Mouse (Mus musculus) embryonic facial prominence, embryonic 13.5 days (tissue): Measurements from ENCODE around the gene Filip1l. TPM values are rescaled to one million over a fixed set of nuclear protein-coding genes. Genes with fewer than 3 reads are reported as not detected.

Experiments used
- ATAC-seq: fragments of 200-750 bp; cut with Nextera tagmentation; 2 replicates; pipeline ENCODE4 v1.8.0; 2017; ENCODE audit warnings: low read depth; ENCODE audit not compliant: insufficient number of reproducible peaks, insufficient read depth, low FRiP score, low TSS enrichment
- H3K27ac ChIP-seq: fragments of 300-500 bp; sonication (generic); 2 replicates; pipeline ENCODE4 v1.5.1; 2015; ENCODE audit warnings: moderate library complexity, mild to moderate bottlenecking, inconsistent platforms
- H3K27me3 ChIP-seq: fragments of 300-500 bp; sonication (generic); 2 replicates; pipeline ENCODE4 v1.6.1; 2015; ENCODE audit warnings: mild to moderate bottlenecking, inconsistent platforms
- H3K36me3 ChIP-seq: fragments of 300-500 bp; sonication (generic); 2 replicates; pipeline ENCODE4 v1.6.1; 2015; ENCODE audit warnings: mild to moderate bottlenecking, inconsistent platforms
- H3K4me1 ChIP-seq: fragments of 300-500 bp; sonication (generic); 2 replicates; pipeline ENCODE4 v1.6.1; 2015; ENCODE audit warnings: inconsistent platforms
- H3K4me2 ChIP-seq: fragments of 300-500 bp; sonication (generic); 2 replicates; pipeline ENCODE4 v1.6.1; 2015; ENCODE audit warnings: moderate library complexity, mild to moderate bottlenecking, inconsistent platforms
- H3K4me3 ChIP-seq: fragments of 300-500 bp; sonication (generic); 2 replicates; pipeline ENCODE4 v1.5.1; 2015; ENCODE audit warnings: mild to moderate bottlenecking, inconsistent platforms
- H3K9ac ChIP-seq: fragments of 300-500 bp; sonication (generic); 2 replicates; pipeline ENCODE4 v1.6.1; 2015; ENCODE audit warnings: mild to moderate bottlenecking, inconsistent platforms
- H3K9me3 ChIP-seq: fragments of 300-500 bp; sonication (generic); 2 replicates; pipeline ENCODE4 v1.6.1; 2016; ENCODE audit warnings: inconsistent platforms
- WGBS: fragments of 180-500 bp; shearing (Covaris S2); methylation state at CpG from one replicate; pipeline ENCODE4 v1.1.7; 2015; ENCODE audit warnings: mixed read lengths; 5-methylcytosine and 5-hydroxymethylcytosine counted together
- polyA plus RNA-seq: library from polyadenylated mRNA; unstranded; fragments of >200 nt; fragmentation: Nextera tagmentation; extraction: Ambion mirVana; gene quantifications from 2 replicates; pipeline ENCODE4 v1.2.1, GENCODE M21; 2015

Filip1l gene
- polyA plus RNA-seq, 1 experiment from 2014 or later, result 24.0 TPM

DNA sequence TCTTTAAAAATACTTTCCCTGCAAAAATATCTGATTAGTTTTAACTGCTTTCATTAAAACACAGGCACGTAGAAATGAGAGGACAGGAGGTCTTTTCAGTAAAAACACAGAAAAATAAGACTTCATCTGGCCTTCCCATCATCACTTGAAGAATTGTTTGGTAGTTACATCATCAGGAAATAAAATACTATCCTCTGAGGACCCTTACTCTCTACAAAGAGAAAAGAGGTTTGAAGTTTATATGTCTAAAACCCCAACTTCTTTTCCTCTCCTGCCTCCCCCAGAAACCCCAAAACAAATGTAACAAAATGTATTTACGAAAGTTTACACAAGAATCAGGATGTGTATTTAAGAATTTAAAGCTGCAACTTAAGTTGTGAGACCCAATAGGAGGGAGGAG is 195.7 kb downstream of the Filip1l start:
- peak overlapping the region; percentile 84; the same call in 1 of the 2 replicates for H3K27ac ChIP-seq

DNA sequence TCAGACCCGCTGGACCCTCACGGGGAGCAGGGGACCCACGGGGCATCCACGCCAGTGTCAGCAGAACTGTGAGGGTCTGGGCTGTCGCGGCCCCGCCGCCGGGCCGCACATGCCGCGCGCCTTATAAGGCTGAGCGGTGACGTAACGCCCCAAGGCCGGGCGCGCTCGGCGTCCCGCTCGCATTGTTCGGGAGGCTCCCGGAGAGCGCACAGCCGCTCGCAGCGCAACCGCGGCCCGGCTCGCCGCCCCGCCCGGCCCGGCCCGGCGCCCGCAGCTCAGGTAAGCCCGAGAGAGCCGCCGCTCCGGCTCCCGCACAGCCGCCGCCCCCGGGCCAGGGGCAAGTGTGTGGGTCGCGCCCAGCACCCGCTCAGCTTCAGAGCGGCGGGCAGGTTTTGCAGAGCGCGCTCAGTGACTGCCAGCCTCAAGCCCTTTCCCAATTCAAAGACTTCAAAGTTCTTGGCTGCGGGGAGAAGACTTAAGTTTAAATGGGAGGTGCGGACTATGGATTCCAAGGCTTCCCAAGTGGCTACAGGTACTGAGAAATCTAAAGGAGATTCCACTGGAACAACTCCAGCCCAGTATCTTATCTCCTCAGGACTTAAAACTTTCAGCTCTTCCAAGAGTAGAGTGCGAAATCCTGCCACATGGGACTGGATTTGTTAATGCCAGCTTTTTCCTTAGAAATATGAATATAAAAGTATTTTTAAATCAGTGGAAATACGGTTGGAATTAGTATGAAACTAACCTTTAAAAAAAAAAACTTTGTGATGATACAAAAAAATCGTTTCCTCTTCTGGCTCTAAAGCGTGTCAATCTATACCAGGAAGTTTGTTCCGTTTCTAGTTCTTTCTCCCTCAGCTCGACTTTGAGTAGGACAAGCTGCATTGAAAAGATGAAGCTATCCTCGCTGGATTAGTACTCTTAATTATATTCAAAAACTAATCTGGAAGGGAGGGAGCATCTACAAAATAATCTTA is 196.5 kb downstream of the Filip1l start:
- peak; percentile 91 for ATAC-seq
- H3K9me3 ChIP-seq, result no peaks in the 10 kb centered on the region
- peak overlapping the region; percentile 93 for H3K9ac ChIP-seq
- H3K27me3 ChIP-seq, result no peaks in the 10 kb centered on the region
- peak overlapping the region; percentile 87 for H3K4me2 ChIP-seq
- WGBS, result 1% methylated on average over 54 of the region's 64 CpGs
- H3K4me1 ChIP-seq, result peaks cover 29% of the 10 kb centered on the region
- peak overlapping the region; percentile 72 for H3K4me3 ChIP-seq
- H3K36me3 ChIP-seq, result no peaks in the 10 kb centered on the region; the same call in 1 of the 2 replicates
- H3K27ac ChIP-seq, result peak overlapping the region; percentile 84

More for the DNA sequence above, 195.7 kb downstream of the Filip1l start:
- no peaks in the 10 kb centered on the region; the same call in 1 of the 2 replicates for H3K36me3 ChIP-seq
- H3K4me3 ChIP-seq, result peak overlapping the region; percentile 72
- no peaks in the 10 kb centered on the region for H3K27me3 ChIP-seq
- ATAC-seq, result no peak
- H3K9ac ChIP-seq, result peak overlapping the region; percentile 93
- no peaks in the 10 kb centered on the region for H3K9me3 ChIP-seq
- 43% methylated on average over 2 of the region's 2 CpGs for WGBS
- H3K4me1 ChIP-seq, result peaks cover 27% of the 10 kb centered on the region
- peak overlapping the region; percentile 87 for H3K4me2 ChIP-seq

DNA sequence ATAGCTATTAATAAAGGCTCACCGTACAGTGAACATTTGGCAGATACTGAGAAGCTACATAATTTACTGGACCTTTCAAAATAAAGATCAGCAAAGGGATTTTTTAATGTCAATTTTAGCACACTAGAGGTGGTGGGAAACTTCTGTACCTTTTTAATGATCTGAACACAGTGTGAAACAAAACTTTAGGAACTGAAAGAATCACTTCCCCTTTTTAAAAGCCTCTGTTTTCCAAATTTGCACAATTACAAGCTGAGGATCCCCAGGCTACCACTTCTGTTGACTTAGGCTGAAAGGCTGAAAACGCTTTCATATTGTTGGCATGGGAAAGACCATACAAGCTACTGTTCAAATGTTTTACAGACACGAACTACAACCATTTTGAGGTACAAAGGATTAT is 197.2 kb downstream of the Filip1l start:
- Histone ChIP-seq H3K36me3 (no peaks in the 10 kb centered on the region; the same call in 1 of the 2 replicates), H3K27ac (no peak overlapping the region), H3K4me1 (peaks cover 29% of the 10 kb centered on the region; the same call in 1 of the 2 replicates), H3K9me3 (no peaks in the 10 kb centered on the region), H3K9ac (peak overlapping the region; percentile 93), H3K4me2 (peak overlapping the region; percentile 87), H3K4me3 (peak overlapping the region; percentile 72), H3K27me3 (no peaks in the 10 kb centered on the region)
- no peak for ATAC-seq
- WGBS, result 28% methylated on average over 3 of the region's 3 CpGs

DNA sequence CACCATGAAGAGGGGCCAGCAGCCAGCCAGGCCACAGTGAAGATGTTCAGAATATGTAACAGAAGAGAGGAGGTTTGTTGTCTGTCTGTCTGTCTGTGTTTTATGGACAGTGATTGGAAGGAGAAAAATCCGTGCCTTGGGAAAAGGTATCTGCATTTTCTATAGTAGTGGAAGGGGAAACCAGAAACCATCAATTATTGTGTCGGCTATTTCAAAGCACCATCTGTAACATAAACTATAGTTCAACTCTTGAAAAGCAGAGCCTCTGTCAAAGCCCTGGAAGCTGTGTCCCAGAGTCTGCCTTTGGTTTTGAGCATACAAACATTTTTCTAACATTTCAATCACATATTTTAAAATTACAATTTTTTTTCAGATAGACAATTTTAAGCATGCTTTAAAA is 197.9 kb downstream of the Filip1l start:
- Histone ChIP-seq H3K27ac (no peak overlapping the region), H3K9ac (peak overlapping the region; percentile 54; the same call in 1 of the 2 replicates), H3K4me2 (peak overlapping the region; percentile 56), H3K4me1 (peaks cover 32% of the 10 kb centered on the region; the same call in 1 of the 2 replicates), H3K36me3 (no peaks in the 10 kb centered on the region; the same call in 1 of the 2 replicates), H3K9me3 (no peaks in the 10 kb centered on the region), H3K4me3 (peak overlapping the region; percentile 33), H3K27me3 (no peaks in the 10 kb centered on the region)
- ATAC-seq, result no peak
- WGBS, result 5% methylated on average over 2 of the region's 2 CpGs

DNA sequence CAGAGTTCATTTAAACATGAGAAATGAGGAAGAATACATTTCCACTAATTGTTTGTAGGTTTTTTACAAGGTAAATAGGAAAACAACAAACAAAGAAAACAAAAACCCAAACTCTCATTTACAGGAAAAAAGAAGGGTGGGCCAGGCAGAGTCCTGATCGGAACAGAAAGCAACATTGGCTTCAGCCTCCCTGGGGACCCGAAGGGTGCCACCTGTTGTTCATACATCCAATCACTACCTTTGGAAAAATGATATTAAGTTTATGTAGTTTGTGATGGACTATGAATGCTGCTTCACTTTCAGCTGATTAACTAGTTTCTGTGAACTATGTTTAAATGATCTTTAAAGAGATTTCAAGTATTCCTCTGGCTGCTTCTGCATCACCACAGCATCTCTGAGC is 198.7 kb downstream of the Filip1l start:
- H3K27ac ChIP-seq, result no peak overlapping the region
- H3K4me1 ChIP-seq, result peaks cover 33% of the 10 kb centered on the region
- no peaks in the 10 kb centered on the region for H3K9me3 ChIP-seq
- no peak for ATAC-seq
- 71% methylated on average over 2 of the region's 2 CpGs for WGBS
- H3K9ac ChIP-seq, result no peak overlapping the region
- no peaks in the 10 kb centered on the region for H3K27me3 ChIP-seq
- no peaks in the 10 kb centered on the region; the same call in 1 of the 2 replicates for H3K36me3 ChIP-seq
- H3K4me3 ChIP-seq, result peak overlapping the region; percentile 33
- H3K4me2 ChIP-seq, result peak overlapping the region; percentile 56

DNA sequence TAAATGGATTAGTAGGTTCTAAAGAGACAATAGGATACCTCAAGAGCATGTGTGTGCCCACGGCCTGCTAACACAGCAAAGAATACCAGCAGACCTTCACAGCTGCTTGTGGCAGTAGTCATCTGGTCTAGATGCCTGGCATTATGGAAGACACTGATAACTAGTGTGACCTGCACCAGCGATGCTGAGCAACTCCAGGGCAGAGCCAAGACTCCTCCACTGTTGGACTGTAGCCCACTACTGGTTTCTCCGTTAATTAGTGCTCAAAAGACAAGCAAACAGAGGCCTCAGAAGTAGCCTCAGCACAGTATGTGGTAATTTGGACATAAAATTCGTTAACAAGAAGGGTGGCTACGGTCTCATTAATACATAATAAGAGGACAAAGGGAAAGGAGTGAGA is 199.8 kb downstream of the Filip1l start:
- Histone ChIP-seq H3K9ac (no peak overlapping the region), H3K27ac (no peak overlapping the region), H3K27me3 (no peaks in the 10 kb centered on the region), H3K9me3 (no peaks in the 10 kb centered on the region), H3K4me1 (peaks cover 33% of the 10 kb centered on the region), H3K4me3 (no peak overlapping the region), H3K36me3 (no peaks in the 10 kb centered on the region; the same call in 1 of the 2 replicates), H3K4me2 (no peak overlapping the region)
- no peak for ATAC-seq
- WGBS, result 89% methylated on average over 5 of the region's 5 CpGs

DNA sequence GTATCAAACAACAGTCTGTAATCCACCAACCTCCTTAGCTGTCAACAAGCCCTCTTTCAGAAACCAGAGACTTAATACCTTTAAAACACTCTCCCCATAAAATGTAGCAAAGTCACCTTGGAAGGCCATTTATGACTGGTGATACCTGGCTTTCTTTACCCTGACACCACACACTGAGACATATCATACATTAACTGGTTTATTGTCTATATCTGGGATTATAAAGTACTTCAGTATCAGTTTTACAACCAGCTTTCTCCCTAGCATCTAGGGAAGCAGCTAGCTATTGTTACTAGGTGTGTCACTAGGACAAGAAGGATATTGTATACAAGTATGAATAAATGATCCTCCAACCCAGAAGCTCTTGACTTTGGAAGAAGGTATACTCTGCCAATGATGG is 200.3 kb downstream of the Filip1l start:
- no peak overlapping the region for H3K9ac ChIP-seq
- no peak overlapping the region for H3K27ac ChIP-seq
- H3K36me3 ChIP-seq, result no peaks in the 10 kb centered on the region; the same call in 1 of the 2 replicates
- no peak overlapping the region; the same call in 1 of the 2 replicates for H3K4me2 ChIP-seq
- no peaks in the 10 kb centered on the region for H3K9me3 ChIP-seq
- ATAC-seq, result no peak
- no peaks in the 10 kb centered on the region for H3K27me3 ChIP-seq
- H3K4me1 ChIP-seq, result peaks cover 33% of the 10 kb centered on the region
- no peak overlapping the region for H3K4me3 ChIP-seq

DNA sequence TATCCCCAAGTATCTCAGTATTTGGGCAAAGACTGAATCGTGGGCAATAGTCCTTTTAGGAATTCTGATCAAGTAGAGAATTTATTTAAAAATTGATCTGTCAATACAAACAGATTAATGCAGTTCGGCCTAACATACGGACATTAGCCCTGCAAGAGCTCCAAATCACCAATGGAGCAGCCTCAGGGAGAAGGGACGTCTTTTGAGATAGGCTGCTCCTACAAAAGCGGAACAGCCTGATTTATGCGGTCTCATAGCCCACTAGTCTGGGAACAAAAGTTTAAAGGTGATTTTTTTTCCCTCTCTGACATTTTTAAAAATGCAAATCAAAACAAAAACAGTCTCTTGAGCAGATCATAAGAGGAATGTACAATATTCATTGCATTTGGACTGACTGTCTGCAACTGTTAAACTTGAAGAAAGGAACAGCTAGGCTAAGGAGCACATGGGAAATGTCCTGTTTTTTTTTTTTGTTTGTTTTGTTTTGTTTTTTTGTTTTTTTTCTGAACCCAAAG is 202.1 kb downstream of the Filip1l start:
- WGBS, result 71% methylated on average over 6 of the region's 6 CpGs
- Histone ChIP-seq H3K36me3 (no peaks in the 10 kb centered on the region; the same call in 1 of the 2 replicates), H3K27ac (no peak overlapping the region), H3K9ac (no peak overlapping the region), H3K9me3 (no peaks in the 10 kb centered on the region), H3K27me3 (no peaks in the 10 kb centered on the region), H3K4me1 (peaks cover 33% of the 10 kb centered on the region), H3K4me3 (no peak overlapping the region), H3K4me2 (no peak overlapping the region)
- no peak for ATAC-seq

DNA sequence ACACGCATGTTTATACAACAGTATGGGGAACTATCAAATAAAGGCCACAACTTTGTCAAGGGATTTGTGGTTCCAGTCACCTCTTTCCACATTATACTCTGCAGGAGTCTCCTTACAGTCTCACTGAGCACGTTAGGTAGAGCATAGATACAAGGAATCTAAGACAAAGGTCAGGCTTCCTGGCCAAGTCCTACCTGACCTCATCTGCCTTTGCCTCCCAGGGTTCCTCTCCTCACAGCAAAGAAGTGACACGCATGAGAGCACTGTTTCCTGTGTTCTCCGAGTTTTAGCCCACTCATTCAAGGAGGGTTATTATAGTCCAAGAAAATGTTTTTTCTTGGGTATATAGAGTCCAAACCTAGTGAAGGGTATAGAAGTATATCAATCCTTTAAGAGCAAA is 202.8 kb downstream of the Filip1l start:
- H3K9me3 ChIP-seq, result no peaks in the 10 kb centered on the region
- no peaks in the 10 kb centered on the region for H3K27me3 ChIP-seq
- H3K4me2 ChIP-seq, result no peak overlapping the region
- H3K4me3 ChIP-seq, result no peak overlapping the region
- peaks cover 32% of the 10 kb centered on the region for H3K4me1 ChIP-seq
- H3K9ac ChIP-seq, result no peak overlapping the region
- no peak for ATAC-seq
- H3K36me3 ChIP-seq, result no peaks in the 10 kb centered on the region; the same call in 1 of the 2 replicates
- H3K27ac ChIP-seq, result no peak overlapping the region
- 64% methylated on average over 4 of the region's 4 CpGs for WGBS

DNA sequence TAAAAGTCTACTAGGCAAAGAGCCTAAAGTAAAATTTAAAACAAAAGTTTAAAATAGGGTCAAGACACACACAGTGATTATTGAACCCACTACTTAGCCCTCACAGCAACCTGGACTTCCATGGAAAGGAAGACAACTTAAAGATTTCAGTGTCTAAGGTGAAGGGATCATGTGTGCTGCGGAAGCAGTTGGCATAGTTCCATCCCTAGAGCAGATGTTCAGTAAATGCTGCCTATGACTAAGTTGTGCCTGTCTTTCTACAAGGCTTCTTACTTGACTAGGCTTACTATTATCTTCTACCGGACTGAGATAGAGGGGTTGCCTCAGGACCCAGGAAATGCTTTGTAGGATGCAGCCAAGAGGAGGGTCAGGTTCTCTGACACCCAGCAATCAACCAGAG is 203.4 kb downstream of the Filip1l start:
- 74% methylated on average over 2 of the region's 2 CpGs for WGBS
- H3K4me2 ChIP-seq, result no peak overlapping the region
- no peak overlapping the region for H3K4me3 ChIP-seq
- H3K27ac ChIP-seq, result no peak overlapping the region
- ATAC-seq, result no peak
- no peaks in the 10 kb centered on the region; the same call in 1 of the 2 replicates for H3K36me3 ChIP-seq
- no peak overlapping the region; the same call in 1 of the 2 replicates for H3K9ac ChIP-seq
- no peaks in the 10 kb centered on the region for H3K27me3 ChIP-seq
- H3K4me1 ChIP-seq, result peaks cover 31% of the 10 kb centered on the region
- H3K9me3 ChIP-seq, result no peaks in the 10 kb centered on the region

DNA sequence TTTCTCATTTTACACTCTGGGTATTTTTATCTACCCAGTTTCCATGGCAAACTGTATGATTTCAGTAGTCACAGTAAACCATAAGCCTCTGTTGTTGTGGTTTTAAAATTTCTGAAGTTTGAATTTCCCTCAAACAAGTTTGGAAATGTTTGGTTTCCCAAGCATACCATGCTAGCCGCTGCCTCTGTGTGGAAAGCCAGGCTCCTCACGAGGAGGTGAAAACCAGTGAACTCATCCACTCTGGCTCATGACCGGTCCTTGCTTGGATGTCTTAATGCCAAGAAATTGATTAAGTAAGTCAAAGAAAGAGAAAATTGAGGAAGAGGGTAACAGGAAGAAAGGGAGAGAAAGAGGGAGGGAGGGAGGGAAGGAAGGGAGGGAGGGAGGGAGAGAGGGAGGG is 205.4 kb downstream of the Filip1l start:
- Histone ChIP-seq H3K9me3 (no peaks in the 10 kb centered on the region), H3K27me3 (no peaks in the 10 kb centered on the region), H3K36me3 (no peaks in the 10 kb centered on the region), H3K9ac (no peak overlapping the region), H3K4me1 (peaks cover 17% of the 10 kb centered on the region), H3K27ac (no peak overlapping the region), H3K4me3 (no peak overlapping the region), H3K4me2 (no peak overlapping the region)
- ATAC-seq, result no peak
- WGBS, result 76% methylated on average over 3 of the region's 3 CpGs
